Mouse (Mus musculus) midbrain, embryonic 14.5 days (tissue): Measurements from ENCODE around the gene Actr6. TPM values are rescaled to one million over a fixed set of nuclear protein-coding genes. Genes with fewer than 3 reads are reported as not detected.
"Not testable (repeated sequence)": the region's sequence is repeated elsewhere in the genome, so short reads cannot be mapped to it uniquely, and the experiment has no call there.

Source experiments
- ATAC-seq: fragments of 200-750 bp; cut with Nextera tagmentation; 2 replicates; pipeline ENCODE4 v1.8.0; 2017; ENCODE audit warnings: moderate number of reproducible peaks, moderate library complexity; ENCODE audit not compliant: low FRiP score, low TSS enrichment
- DNase-seq: peaks from one replicate; pipeline ENCODE4 v3.0.0-alpha.2; 2015
- H3K27ac ChIP-seq: fragments of 300-500 bp; sonication (generic); replicated peaks from 2 replicates; pipeline ENCODE4 v1.5.1; 2014; ENCODE audit warnings: mild to moderate bottlenecking, low read depth, low read length, moderate library complexity
- H3K27me3 ChIP-seq: fragments of 300-500 bp; sonication (generic); 2 replicates; pipeline ENCODE4 v1.6.1; 2014; ENCODE audit warnings: low read length, control low read depth, mixed read lengths; ENCODE audit not compliant: control insufficient read depth, insufficient read depth
- H3K36me3 ChIP-seq: fragments of 300-500 bp; sonication (generic); 2 replicates; pipeline ENCODE4 v1.6.1; 2014; ENCODE audit warnings: low read length, control low read depth; ENCODE audit not compliant: control insufficient read depth, insufficient read depth
- H3K4me1 ChIP-seq: fragments of 300-500 bp; sonication (generic); 2 replicates; pipeline ENCODE4 v1.6.1; 2014; ENCODE audit warnings: mild to moderate bottlenecking, antibody characterized with exemption, low read length, control low read depth; ENCODE audit not compliant: control insufficient read depth, insufficient read depth
- H3K4me2 ChIP-seq: fragments of 300-500 bp; sonication (generic); 2 replicates; pipeline ENCODE4 v1.6.1; 2014; ENCODE audit warnings: mild to moderate bottlenecking, low read length, moderate library complexity
- H3K4me3 ChIP-seq: fragments of 300-500 bp; sonication (generic); replicated peaks from 2 replicates; pipeline ENCODE4 v1.5.1; 2014; ENCODE audit warnings: low read depth, low read length
- H3K9ac ChIP-seq: fragments of 300-500 bp; sonication (generic); replicated peaks from 2 replicates; pipeline ENCODE4 v1.6.1; 2014; ENCODE audit warnings: mild to moderate bottlenecking, low read length, moderate library complexity
- H3K9me3 ChIP-seq: fragments of 300-500 bp; sonication (generic); 2 replicates; pipeline ENCODE4 v1.6.1; 2016; ENCODE audit warnings: low read length, control low read depth, mixed read lengths; ENCODE audit not compliant: control insufficient read depth
- WGBS: fragments of 180-500 bp; shearing (Covaris S2); extraction: QIAGEN DNeasy Blood & Tissue Kit; methylation state at CpG from one replicate; pipeline ENCODE4 v1.1.7; 2014; 5-methylcytosine and 5-hydroxymethylcytosine counted together
- polyA plus RNA-seq: library from polyadenylated mRNA; unstranded; fragments of >200 nt; fragmentation: Nextera tagmentation; extraction: Ambion mirVana; gene quantifications from 2 replicates; pipeline ENCODE4 v1.2.1, GENCODE M21; 2014

The Actr6 gene
- polyA plus RNA-seq, 1 experiment from 2014 or later, result 53.8 TPM

DNA sequence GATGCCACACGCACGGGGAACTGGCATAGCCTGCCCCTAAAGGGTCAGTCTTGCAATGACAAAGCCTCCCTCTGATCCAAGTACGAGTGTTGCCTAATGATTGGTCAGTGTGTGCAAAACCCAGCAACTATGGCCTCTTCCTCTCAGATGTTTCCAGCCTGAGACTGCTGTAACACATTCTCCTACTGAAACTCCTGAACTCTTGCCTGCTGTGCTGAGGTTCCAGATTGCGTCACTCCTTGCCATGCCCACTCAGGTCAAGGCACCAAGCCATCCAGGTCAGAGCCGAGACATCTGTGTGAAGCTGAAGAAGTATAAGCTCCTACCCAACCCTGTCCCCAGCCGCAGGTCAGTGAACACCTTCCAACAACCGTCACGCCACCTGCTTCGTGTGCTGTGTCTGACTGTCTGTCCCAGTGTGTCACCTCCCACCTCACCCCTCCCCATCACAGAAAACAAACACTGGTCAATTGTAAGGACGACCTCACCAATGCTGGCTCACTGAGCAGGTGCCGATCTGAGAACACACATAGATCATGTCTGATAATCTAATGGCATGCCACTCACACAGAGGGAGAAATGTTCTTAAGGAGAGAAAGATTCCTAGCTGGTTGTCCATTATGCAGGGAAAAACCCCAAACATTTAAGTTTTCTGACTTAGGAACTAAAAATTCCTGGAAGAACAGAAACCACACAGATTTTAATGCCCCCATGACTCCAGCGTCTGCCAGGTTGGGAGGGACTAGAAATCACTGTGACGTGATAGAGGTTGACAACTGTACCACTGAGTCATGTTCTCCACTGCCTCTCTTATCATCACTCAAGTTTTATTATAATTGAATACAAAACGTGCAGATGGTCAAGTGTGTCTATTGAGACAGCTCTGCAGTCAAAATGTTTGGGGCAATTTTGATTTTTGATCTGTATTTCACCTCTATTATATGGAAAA lies 9.6 kb downstream of the Actr6 start:
- WGBS, result 91% methylated on average over 14 of the region's 14 CpGs
- H3K4me3 ChIP-seq, result no peak overlapping the region
- DNase-seq, result no peak
- H3K27ac ChIP-seq, result no peak overlapping the region
- H3K9me3 ChIP-seq, result no peaks in the 10 kb centered on the region
- H3K27me3 ChIP-seq, result no peaks in the 10 kb centered on the region
- H3K36me3 ChIP-seq, result peaks cover 43% of the 10 kb centered on the region
- H3K4me2 ChIP-seq, result no peak overlapping the region
- ATAC-seq, result no peak
- no peaks in the 10 kb centered on the region for H3K4me1 ChIP-seq
- H3K9ac ChIP-seq, result no peak overlapping the region

DNA sequence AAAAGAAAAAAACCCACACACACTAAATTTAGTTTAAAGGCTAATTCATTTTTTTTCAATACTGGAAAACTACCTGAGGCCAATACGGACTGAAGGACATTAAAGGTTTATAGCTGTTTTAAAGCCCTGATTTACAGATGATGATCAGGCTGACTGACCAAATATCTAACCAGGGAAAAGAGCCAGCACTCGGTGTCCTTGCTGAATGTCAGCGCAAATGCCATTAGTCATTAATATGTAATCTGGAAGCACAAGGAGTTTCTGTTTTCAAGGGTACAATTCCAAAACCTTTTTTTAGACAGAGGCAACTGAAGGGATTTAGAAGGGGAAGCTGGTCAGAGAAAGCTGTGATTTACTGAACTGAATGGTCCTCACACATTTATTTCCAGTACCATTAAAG lies 11.3 kb downstream of the Actr6 start:
- ATAC-seq (no peak), DNase-seq (no peak)
- Histone ChIP-seq H3K9me3 (no peaks in the 10 kb centered on the region), H3K9ac (no peak overlapping the region), H3K36me3 (peaks cover 39% of the 10 kb centered on the region), H3K27ac (no peak overlapping the region), H3K4me1 (no peaks in the 10 kb centered on the region), H3K4me3 (no peak overlapping the region), H3K4me2 (no peak overlapping the region), H3K27me3 (no peaks in the 10 kb centered on the region)
- WGBS, result 94% methylated on average over 3 of the region's 3 CpGs

DNA sequence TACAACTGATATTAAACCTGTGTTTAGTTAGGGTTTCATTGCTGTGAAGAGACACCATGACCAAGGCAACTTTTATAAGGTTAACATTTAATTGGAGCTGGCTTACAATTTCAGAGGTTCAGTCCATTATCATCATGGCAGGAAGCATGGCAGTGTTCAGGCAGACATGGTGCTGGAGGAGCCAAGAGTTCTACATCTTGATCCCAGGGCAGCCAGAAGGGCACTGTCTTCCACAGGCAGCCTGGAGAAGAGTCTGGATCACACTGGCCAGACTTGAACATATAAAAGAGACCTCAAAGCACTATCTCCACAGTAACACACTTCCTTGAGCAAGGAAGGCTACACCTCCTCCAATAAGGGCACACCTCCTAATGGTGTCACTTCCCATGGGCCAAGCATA lies 11.8 kb downstream of the Actr6 start:
- Histone ChIP-seq H3K9ac (no peak overlapping the region), H3K4me3 (no peak overlapping the region), H3K4me2 (no peak overlapping the region), H3K36me3 (peaks cover 40% of the 10 kb centered on the region), H3K4me1 (no peaks in the 10 kb centered on the region), H3K9me3 (no peaks in the 10 kb centered on the region), H3K27ac (no peak overlapping the region), H3K27me3 (no peaks in the 10 kb centered on the region)
- ATAC-seq (no peak), DNase-seq (no peak)

DNA sequence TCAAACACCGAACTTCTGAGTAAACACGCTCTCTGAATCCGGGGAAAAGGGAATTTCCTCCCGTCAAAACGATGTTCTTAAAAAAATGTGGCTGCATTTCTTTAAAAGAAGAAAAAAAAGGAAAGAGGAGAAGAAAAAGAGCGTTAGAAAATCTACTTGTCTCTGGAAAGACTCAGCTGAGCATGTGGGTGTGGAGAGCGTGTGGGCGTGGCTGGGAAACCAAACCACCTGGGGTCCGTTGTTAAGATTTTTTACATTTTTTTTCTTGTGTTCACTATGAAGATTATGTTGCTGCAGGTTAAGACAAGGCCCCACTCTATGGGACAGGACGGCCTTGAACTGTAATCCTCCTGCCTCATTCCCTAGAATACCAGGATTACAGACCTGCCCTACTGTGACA lies 17.2 kb downstream of the Actr6 start:
- 94% methylated on average over 10 of the region's 10 CpGs for WGBS
- no peaks in the 10 kb centered on the region for H3K4me1 ChIP-seq
- H3K27ac ChIP-seq, result no peak overlapping the region
- H3K9me3 ChIP-seq, result no peaks in the 10 kb centered on the region
- DNase-seq (no peak), ATAC-seq (no peak)
- no peak overlapping the region for H3K4me2 ChIP-seq
- no peaks in the 10 kb centered on the region for H3K27me3 ChIP-seq
- peaks cover 46% of the 10 kb centered on the region for H3K36me3 ChIP-seq
- H3K9ac ChIP-seq, result no peak overlapping the region
- no peak overlapping the region for H3K4me3 ChIP-seq

DNA sequence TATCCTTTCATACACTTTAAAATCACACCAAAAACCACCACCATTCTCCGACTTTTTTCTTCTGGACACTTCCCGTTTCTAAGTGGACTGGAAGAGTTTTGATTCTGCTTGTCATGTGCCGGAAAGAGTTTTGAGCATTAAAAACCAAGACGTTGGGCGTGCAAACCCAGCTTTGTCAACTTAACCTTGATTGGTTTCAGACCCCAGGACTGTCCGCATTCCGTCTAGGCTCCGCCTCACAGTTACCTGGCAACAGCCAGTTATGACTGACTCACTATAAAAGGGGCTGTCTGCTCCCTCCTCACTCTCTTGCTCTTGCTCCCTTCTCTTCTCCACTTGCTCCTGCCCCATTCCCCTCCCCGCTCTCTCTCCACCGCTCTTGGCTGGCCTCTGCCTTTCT lies 23.4 kb downstream of the Actr6 start:
- Histone ChIP-seq H3K27me3 (no peaks in the 10 kb centered on the region), H3K36me3 (peaks cover 15% of the 10 kb centered on the region), H3K9me3 (no peaks in the 10 kb centered on the region), H3K9ac (no peak overlapping the region), H3K4me3 (no peak overlapping the region), H3K27ac (no peak overlapping the region), H3K4me1 (no peaks in the 10 kb centered on the region), H3K4me2 (0 out of 2 replicates have a peak overlapping the region, but pooled peaks have one; percentile 12)
- WGBS, result 32% methylated on average over 10 of the region's 10 CpGs
- no peak for ATAC-seq
- DNase-seq, result peak; percentile 7

DNA sequence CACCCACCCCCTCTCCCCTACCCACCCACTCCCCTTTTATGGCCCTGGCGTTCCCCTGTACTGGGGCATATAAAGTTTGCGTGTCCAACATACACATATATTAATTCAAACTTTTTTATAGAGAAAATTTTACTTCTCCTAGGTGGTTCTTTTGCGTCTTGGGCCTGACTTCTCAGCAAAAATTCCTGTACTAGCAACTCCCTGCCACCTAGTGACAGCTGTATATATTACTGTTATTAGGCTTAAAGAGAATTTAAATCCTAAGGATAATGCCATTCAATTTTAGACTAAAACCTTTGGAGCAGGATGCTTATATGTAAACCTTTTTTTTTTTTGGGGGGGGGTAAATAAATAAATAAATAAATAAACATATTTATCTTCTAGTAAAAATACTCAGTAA lies 24.7 kb downstream of the Actr6 start:
- no peaks in the 10 kb centered on the region for H3K27me3 ChIP-seq
- no peaks in the 10 kb centered on the region for H3K9me3 ChIP-seq
- WGBS, result 82% methylated on average over 3 of the region's 3 CpGs
- no peak overlapping the region for H3K4me2 ChIP-seq
- H3K9ac ChIP-seq, result no peak overlapping the region
- DNase-seq, result peak; percentile 18
- no peak overlapping the region for H3K27ac ChIP-seq
- H3K4me1 ChIP-seq, result no peaks in the 10 kb centered on the region
- H3K4me3 ChIP-seq, result no peak overlapping the region
- no peak for ATAC-seq
- peaks cover 1% of the 10 kb centered on the region for H3K36me3 ChIP-seq

DNA sequence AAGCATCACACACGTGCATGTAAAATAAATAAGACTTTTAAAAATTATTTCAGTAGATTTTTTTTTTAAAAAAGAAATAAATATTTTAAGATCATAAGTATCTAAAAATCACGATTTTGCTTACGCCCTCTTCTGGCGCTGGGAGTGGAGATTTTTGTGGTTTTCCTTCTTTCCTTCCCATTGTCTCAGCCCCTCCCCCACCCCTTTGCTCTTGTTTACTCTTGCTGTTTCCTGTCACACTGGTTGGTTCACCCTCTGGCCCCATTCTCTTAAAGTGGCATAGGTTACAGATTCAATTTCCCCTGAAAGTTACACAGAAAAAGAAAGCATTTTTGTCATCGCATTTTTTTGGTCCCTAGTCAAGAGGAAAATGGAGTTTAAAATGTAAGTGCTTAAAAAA lies 29.1 kb downstream of the Actr6 start:
- no peak overlapping the region for H3K4me2 ChIP-seq
- H3K9ac ChIP-seq, result no peak overlapping the region
- H3K4me3 ChIP-seq, result no peak overlapping the region
- no peaks in the 10 kb centered on the region for H3K9me3 ChIP-seq
- 58% methylated on average over 5 of the region's 5 CpGs for WGBS
- no peaks in the 10 kb centered on the region for H3K4me1 ChIP-seq
- no peaks in the 10 kb centered on the region for H3K27me3 ChIP-seq
- DNase-seq (peak; percentile 4), ATAC-seq (no peak)
- H3K36me3 ChIP-seq, result no peaks in the 10 kb centered on the region
- H3K27ac ChIP-seq, result no peak overlapping the region

DNA sequence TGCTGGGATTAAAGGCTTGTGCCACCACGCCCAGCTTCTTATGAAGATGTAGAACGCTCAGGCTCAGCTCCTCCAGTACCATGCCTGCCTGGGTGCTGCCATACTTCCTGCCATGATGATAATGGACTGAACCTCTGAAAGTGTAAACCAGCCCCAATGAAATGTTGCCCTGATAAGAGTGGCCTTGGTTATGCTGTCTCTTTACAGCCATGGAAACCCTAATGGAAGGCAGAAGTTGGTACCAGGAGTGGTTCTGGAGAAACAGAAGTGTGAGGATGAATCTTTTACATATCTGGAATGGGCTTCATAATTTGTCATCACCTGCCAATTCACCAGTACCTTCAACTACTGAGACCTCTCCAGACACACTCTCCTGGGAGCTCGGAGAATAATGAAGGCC lies 34.1 kb downstream of the Actr6 start:
- ATAC-seq, result no peak
- WGBS, result 96% methylated on average over 3 of the region's 3 CpGs

DNA sequence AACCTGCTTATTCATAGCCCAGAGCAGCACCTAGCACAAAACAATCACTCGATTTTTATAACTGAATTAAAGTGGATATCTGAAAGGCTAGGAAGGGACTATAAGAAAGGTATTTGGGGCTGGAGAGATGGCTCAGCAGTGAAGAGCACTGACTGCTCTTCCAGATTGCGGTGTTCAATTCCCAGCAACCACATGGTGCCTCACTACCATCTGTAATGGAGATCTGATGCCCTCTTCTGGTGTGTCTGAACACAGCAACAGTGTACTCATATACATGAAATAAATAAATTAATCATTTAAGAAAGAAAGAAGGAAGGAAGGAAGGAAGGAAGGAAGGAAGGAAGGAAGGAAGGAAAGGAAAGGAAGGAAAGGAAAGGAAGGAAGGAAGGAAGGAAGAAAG lies 35.8 kb downstream of the Actr6 start:
- ATAC-seq, H3K9ac ChIP-seq, H3K27ac ChIP-seq, H3K27me3 ChIP-seq, H3K4me1 ChIP-seq, H3K9me3 ChIP-seq, DNase-seq, H3K36me3 ChIP-seq, H3K4me3 ChIP-seq, H3K4me2 ChIP-seq: not testable (repeated sequence)
- WGBS, result 75% methylated on average over 2 of the region's 2 CpGs

More for the DNA sequence above, 34.1 kb downstream of the Actr6 start:
- no peaks in the 10 kb centered on the region for H3K36me3 ChIP-seq
- no peaks in the 10 kb centered on the region for H3K27me3 ChIP-seq
- no peaks in the 10 kb centered on the region for H3K9me3 ChIP-seq
- H3K4me1 ChIP-seq, result no peaks in the 10 kb centered on the region
- H3K27ac ChIP-seq, result no peak overlapping the region
- no peak overlapping the region for H3K9ac ChIP-seq
- H3K4me2 ChIP-seq, result no peak overlapping the region
- no peak overlapping the region for H3K4me3 ChIP-seq
- no peak for DNase-seq
